Mouse (Mus musculus) forebrain, embryonic 10.5 days (tissue): ENCODE measurements around the gene Krt19. TPM values are rescaled to one million over a fixed set of nuclear protein-coding genes. Genes with fewer than 3 reads are reported as not detected.

ENCODE experiments used
- DNase-seq: peaks from one replicate; pipeline ENCODE4 v3.0.0-alpha.2; 2017; ENCODE audit warnings: low spot score; ENCODE audit errors: extremely low spot score
- H3K27ac ChIP-seq: fragments of 300-500 bp; sonication (generic); 2 replicates; pipeline ENCODE4 v1.5.1; 2016; ENCODE audit warnings: mild to moderate bottlenecking
- H3K27me3 ChIP-seq: fragments of 300-500 bp; sonication (generic); 2 replicates; pipeline ENCODE4 v1.6.1; 2016; ENCODE audit warnings: mild to moderate bottlenecking; ENCODE audit not compliant: poor library complexity, severe bottlenecking
- H3K36me3 ChIP-seq: fragments of 300-500 bp; sonication (generic); replicated peaks from 2 replicates; pipeline ENCODE4 v1.6.1; 2016; ENCODE audit warnings: mild to moderate bottlenecking, moderate library complexity
- H3K4me1 ChIP-seq: fragments of 300-500 bp; sonication (generic); 2 replicates; pipeline ENCODE4 v1.6.1; 2016
- H3K4me3 ChIP-seq: fragments of 300-500 bp; sonication (generic); 2 replicates; pipeline ENCODE4 v1.5.1; 2016; ENCODE audit warnings: mild to moderate bottlenecking, moderate library complexity
- H3K9me3 ChIP-seq: fragments of 300-500 bp; sonication (generic); 2 replicates; pipeline ENCODE4 v1.6.1; 2016; ENCODE audit warnings: mild to moderate bottlenecking, moderate library complexity
- WGBS: fragments of 180-500 bp; shearing (Covaris S2); methylation state at CpG from one replicate; pipeline ENCODE4 v1.1.7; 2016; 5-methylcytosine and 5-hydroxymethylcytosine counted together
- polyA plus RNA-seq: library from polyadenylated mRNA; unstranded; fragments of >200 nt; fragmentation: Nextera tagmentation; extraction: Ambion mirVana; gene quantifications from 2 replicates; pipeline ENCODE4 v1.2.1, GENCODE M21; 2016

Krt19 gene
- polyA plus RNA-seq, 1 experiment from 2014 or later, result 5.3 TPM

- H3K4me1 ChIP-seq, result no peaks in the 10 kb centered on the region
- no peaks in the 10 kb centered on the region for H3K36me3 ChIP-seq
- H3K4me3 ChIP-seq, result no peak overlapping the region
Measured at GRCm38 (mm10) chr11:100155497-100156255, 7.2 kb upstream of the Krt19 start.

GRCm38 (mm10) chr11:100147566-100148353, 705 bp downstream of the Krt19 start:
- H3K27ac ChIP-seq, result no peak overlapping the region
- peaks cover 42% of the 10 kb centered on the region for H3K27me3 ChIP-seq
- 73% methylated on average over 5 of the region's 5 CpGs for WGBS
- no peaks in the 10 kb centered on the region for H3K9me3 ChIP-seq
- peaks cover 18% of the 10 kb centered on the region for H3K4me1 ChIP-seq
- no peak for DNase-seq
- no peaks in the 10 kb centered on the region for H3K36me3 ChIP-seq
- H3K4me3 ChIP-seq, result no peak overlapping the region

More at GRCm38 (mm10) chr11:100155497-100156255, 7.2 kb upstream of the Krt19 start:
- no peak overlapping the region for H3K27ac ChIP-seq
- no peak for DNase-seq
- no peaks in the 10 kb centered on the region for H3K9me3 ChIP-seq
- 73% methylated on average over 8 of the region's 8 CpGs for WGBS
- H3K27me3 ChIP-seq, result no peaks in the 10 kb centered on the region

GRCm38 (mm10) chr11:100145858-100146560, 2.5 kb downstream of the Krt19 start:
- Histone ChIP-seq H3K9me3 (no peaks in the 10 kb centered on the region), H3K4me1 (peaks cover 18% of the 10 kb centered on the region), H3K4me3 (peak overlapping the region; percentile 52), H3K27ac (no peak overlapping the region), H3K27me3 (peaks cover 42% of the 10 kb centered on the region), H3K36me3 (no peaks in the 10 kb centered on the region)
- no peak for DNase-seq
- 3% methylated on average over 13 of the region's 13 CpGs for WGBS

- Histone ChIP-seq H3K27me3 (peaks cover 42% of the 10 kb centered on the region), H3K4me1 (peaks cover 18% of the 10 kb centered on the region), H3K36me3 (no peaks in the 10 kb centered on the region), H3K9me3 (no peaks in the 10 kb centered on the region), H3K27ac (no peak overlapping the region), H3K4me3 (peak overlapping the region; percentile 52)
- no peak for DNase-seq
- WGBS, result under 1% methylated on average over 20 of the region's 20 CpGs
Measured at GRCm38 (mm10) chr11:100145104-100145503, 3.4 kb downstream of the Krt19 start.

GRCm38 (mm10) chr11:100140966-100141365, 7.5 kb downstream of the Krt19 start:
- H3K9me3 ChIP-seq, result no peaks in the 10 kb centered on the region
- H3K27me3 ChIP-seq, result peaks cover 24% of the 10 kb centered on the region
- H3K4me1 ChIP-seq, result peaks cover 51% of the 10 kb centered on the region
- no peaks in the 10 kb centered on the region for H3K36me3 ChIP-seq
- no peak overlapping the region for H3K4me3 ChIP-seq
- WGBS, result 94% methylated on average over 21 of the region's 21 CpGs
- no peak overlapping the region for H3K27ac ChIP-seq
- DNase-seq, result no peak

- Histone ChIP-seq H3K27me3 (peaks cover 8% of the 10 kb centered on the region), H3K36me3 (no peaks in the 10 kb centered on the region), H3K27ac (peak overlapping the region; percentile 62), H3K9me3 (no peaks in the 10 kb centered on the region), H3K4me1 (peaks cover 44% of the 10 kb centered on the region), H3K4me3 (no peak overlapping the region)
- DNase-seq, result no peak
- WGBS, result 80% methylated on average over 2 of the region's 2 CpGs
Measured at GRCm38 (mm10) chr11:100139391-100139790, 9.1 kb downstream of the Krt19 start.

- DNase-seq, result no peak
- Histone ChIP-seq H3K4me3 (no peak overlapping the region), H3K36me3 (no peaks in the 10 kb centered on the region), H3K27ac (peak overlapping the region; percentile 62), H3K9me3 (no peaks in the 10 kb centered on the region), H3K27me3 (peaks cover 2% of the 10 kb centered on the region), H3K4me1 (peaks cover 44% of the 10 kb centered on the region)
- 43% methylated on average over 7 of the region's 7 CpGs for WGBS
Measured at GRCm38 (mm10) chr11:100138809-100139208, 9.7 kb downstream of the Krt19 start.

- peaks cover 44% of the 10 kb centered on the region for H3K4me1 ChIP-seq
- H3K36me3 ChIP-seq, result no peaks in the 10 kb centered on the region
- 50% methylated on average over 5 of the region's 5 CpGs for WGBS
- H3K27me3 ChIP-seq, result no peaks in the 10 kb centered on the region; the same call in 1 of the 2 replicates
- H3K27ac ChIP-seq, result peak overlapping the region; percentile 60
- no peak overlapping the region for H3K4me3 ChIP-seq
- no peaks in the 10 kb centered on the region for H3K9me3 ChIP-seq
- no peak for DNase-seq
Measured at GRCm38 (mm10) chr11:100137693-100138092, 10.8 kb downstream of the Krt19 start.

- 63% methylated on average over 5 of the region's 5 CpGs for WGBS
- Histone ChIP-seq H3K9me3 (no peaks in the 10 kb centered on the region), H3K27ac (no peak overlapping the region), H3K36me3 (no peaks in the 10 kb centered on the region), H3K4me3 (no peak overlapping the region), H3K27me3 (no peaks in the 10 kb centered on the region; the same call in 1 of the 2 replicates), H3K4me1 (peaks cover 44% of the 10 kb centered on the region)
- no peak for DNase-seq
Measured at GRCm38 (mm10) chr11:100136559-100136958, 11.9 kb downstream of the Krt19 start.

GRCm38 (mm10) chr11:100135731-100136130, 12.7 kb downstream of the Krt19 start, which contains the start of gene Krt15:
Gene Krt15 (minus strand): TSS chr11:100135928.
- no peaks in the 10 kb centered on the region for H3K9me3 ChIP-seq
- H3K36me3 ChIP-seq, result no peaks in the 10 kb centered on the region
- DNase-seq, result no peak
- H3K27ac ChIP-seq, result no peak within 1 kb of the TSS
- WGBS, result 68% methylated on average over 7 of the region's 7 CpGs
- peaks cover 44% of the 10 kb centered on the region for H3K4me1 ChIP-seq
- no peaks in the 10 kb centered on the region; the same call in 1 of the 2 replicates for H3K27me3 ChIP-seq
- H3K4me3 ChIP-seq, result no peak within 1 kb of the TSS

- Histone ChIP-seq H3K4me3 (no peak overlapping the region), H3K9me3 (no peaks in the 10 kb centered on the region), H3K36me3 (no peaks in the 10 kb centered on the region), H3K4me1 (no peaks in the 10 kb centered on the region), H3K27me3 (no peaks in the 10 kb centered on the region), H3K27ac (no peak overlapping the region)
- no peak for DNase-seq
- 88% methylated on average over 7 of the region's 7 CpGs for WGBS
Measured at GRCm38 (mm10) chr11:100124901-100125300, 23.6 kb downstream of the Krt19 start.

GRCm38 (mm10) chr11:100121466-100121865, 27.0 kb downstream of the Krt19 start, which contains the start of gene Krt13:
Gene Krt13 (minus strand): TSS chr11:100121566.
- Histone ChIP-seq H3K36me3 (no peaks in the 10 kb centered on the region), H3K9me3 (no peaks in the 10 kb centered on the region), H3K27ac (no peak within 1 kb of the TSS), H3K4me1 (no peaks in the 10 kb centered on the region), H3K27me3 (no peaks in the 10 kb centered on the region), H3K4me3 (no peak within 1 kb of the TSS)
- no peak for DNase-seq
- WGBS, result 80% methylated on average over 3 of the region's 3 CpGs
